Mouse (Mus musculus) lung, adult 2 months (tissue): ENCODE data around the gene St6galnac6.

Experiments used
- CTCF ChIP-seq: fragments of 200-500 bp; IDR thresholded peaks from 2 replicates; pipeline ENCODE4 v1.5.1; 2011; ENCODE audit warnings: mild to moderate bottlenecking, low read length, control low read depth; ENCODE audit not compliant: insufficient read depth
- POLR2A ChIP-seq: fragments of 200-500 bp; IDR thresholded peaks from 2 replicates; pipeline ENCODE4 v1.6.1; 2011; ENCODE audit warnings: low read depth, mild to moderate bottlenecking, control low read depth, low read length, borderline replicate concordance; ENCODE audit errors: extremely low read depth

DNA sequence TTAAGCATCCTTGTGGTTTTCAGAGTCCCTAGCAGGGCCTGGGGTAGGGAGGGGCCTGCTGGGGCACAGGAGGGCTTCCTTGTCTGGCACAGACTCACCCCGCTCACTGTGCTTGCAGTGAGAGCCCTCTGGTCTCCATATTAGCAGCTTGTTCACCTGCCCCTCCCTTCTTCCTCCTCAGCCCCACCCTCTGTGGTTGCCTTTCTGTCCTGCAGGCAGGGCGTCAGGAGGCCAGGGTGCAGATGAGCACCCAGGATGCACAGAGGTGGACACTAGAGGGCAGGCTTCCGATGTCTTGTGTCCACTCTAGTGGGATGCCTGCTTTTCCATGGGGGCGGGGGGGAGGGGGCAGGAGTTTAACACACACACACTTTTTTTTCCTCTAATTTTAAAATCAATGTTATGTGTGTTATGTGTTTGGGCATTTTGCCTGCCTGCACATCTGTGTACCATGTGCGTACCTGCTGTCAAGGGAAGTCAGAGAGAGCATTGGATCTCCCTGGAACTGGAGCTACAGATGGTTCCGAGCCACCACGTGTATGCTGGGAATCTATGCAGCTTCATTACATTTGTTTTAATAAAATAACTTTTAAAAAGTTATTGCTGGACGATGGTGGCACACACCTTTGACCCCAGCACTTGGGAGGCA lies 2.0 kb downstream of the St6galnac6 start:
- TF ChIP-seq POLR2A (no peak), CTCF (peak; percentile 55)
